Mouse (Mus musculus) retina, postnatal 1 day (tissue): ENCODE data around the gene Rasa4.

Source experiments
- DNase-seq: peaks from one replicate; pipeline ENCODE4 v3.0.0-alpha.2; 2012

Gene Rasa4

DNA sequence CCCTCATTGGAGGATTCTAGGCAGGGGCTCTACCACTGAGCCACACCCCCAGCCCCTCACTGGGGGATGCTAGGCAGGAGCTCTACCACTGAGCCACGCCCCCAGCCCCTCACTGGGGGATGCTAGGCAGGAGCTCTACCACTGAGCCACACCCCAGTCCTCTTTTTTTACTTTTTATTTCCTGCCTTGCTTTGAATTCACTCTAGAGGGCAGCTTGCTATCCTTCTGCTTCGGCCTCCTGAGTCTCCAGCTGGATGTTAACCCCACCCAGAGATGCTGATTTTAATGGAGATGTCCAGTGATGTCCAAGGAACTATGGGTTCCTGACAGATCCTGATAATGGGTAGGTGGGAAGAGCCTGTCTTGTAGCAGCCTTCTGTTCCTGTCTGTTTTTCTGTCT lies 14.3 kb upstream of the Rasa4 start:
- DNase-seq = no peak

DNA sequence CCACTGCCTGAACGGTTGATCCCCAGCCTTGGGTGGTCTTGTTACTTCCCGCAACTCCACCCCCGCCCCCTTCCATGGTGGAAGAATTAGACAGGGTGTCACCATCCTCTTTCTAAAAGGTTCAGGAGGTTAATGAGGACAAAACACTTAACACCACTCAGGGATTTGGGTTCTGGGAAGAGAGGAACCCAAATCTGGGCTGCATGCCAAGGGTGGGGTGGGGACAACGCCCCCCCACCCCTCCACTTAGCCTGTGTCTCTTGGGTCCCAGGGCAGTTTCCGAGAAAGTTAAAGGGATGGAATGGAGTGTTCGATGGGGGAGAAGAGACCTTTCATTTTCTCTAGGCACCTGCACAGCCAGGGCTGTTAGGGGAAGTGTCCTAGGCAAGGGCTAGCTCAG lies 10.7 kb upstream of the Rasa4 start:
- DNase-seq = peak; percentile 72

GRCm38 (mm10) chr5:136073526-136073925 lies 10.2 kb upstream of the Rasa4 start:
- DNase-seq = no peak

GRCm38 (mm10) chr5:136075076-136075475 lies 8.6 kb upstream of the Rasa4 start:
- no peak for DNase-seq

DNA sequence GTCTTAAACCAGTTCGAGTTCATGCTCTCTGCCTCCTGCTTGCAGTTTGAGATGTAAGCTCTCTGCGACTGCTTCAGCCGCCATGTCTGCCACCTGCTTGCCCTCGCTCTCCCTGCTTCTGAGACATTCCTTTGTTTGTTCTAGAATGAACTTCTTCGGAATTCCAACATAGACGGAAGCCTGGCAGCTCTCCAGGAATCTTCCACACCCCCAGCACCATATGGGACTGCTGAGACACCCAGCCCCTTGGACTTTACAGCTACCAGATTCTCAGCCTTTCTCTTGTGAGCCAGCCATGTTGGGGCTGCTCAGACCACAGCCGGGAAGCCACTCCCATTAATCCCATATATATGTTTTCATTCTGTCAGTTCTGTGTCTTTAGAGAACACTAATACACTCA lies 7.4 kb upstream of the Rasa4 start:
- DNase-seq = peak; percentile 29

- DNase-seq = no peak
These were observed 6.6 kb upstream of the Rasa4 start for GRCm38 (mm10) chr5:136077001-136077550.

- no peak for DNase-seq
These were observed 5.6 kb upstream of the Rasa4 start for GRCm38 (mm10) chr5:136078136-136078535.

DNA sequence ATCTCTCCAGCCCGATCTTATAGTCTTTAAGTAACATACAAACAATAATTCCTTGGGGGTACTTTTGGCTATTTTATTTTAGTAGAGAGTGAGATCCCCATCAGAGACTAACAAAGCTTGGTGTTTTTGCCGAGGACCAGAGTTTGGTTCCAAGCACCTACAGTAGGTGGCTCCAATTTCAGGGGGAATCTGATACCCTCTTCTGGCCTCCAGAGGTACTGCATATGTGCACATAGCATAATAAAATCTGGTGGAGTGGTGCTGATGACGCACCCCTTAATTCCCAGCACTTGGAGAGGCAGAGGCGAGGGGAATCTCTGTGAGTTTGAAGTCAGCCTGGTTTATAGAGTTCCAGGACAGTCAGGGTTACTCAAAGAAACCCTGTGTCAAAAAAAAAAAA lies 1.4 kb upstream of the Rasa4 start:
- DNase-seq = no peak

GRCm38 (mm10) chr5:136084144-136084881 lies 597 bp downstream of the Rasa4 start:
- DNase-seq = peak; percentile 48

- peak; percentile 94 for DNase-seq
These were observed 1.4 kb downstream of the Rasa4 start for GRCm38 (mm10) chr5:136084891-136085651.

DNA sequence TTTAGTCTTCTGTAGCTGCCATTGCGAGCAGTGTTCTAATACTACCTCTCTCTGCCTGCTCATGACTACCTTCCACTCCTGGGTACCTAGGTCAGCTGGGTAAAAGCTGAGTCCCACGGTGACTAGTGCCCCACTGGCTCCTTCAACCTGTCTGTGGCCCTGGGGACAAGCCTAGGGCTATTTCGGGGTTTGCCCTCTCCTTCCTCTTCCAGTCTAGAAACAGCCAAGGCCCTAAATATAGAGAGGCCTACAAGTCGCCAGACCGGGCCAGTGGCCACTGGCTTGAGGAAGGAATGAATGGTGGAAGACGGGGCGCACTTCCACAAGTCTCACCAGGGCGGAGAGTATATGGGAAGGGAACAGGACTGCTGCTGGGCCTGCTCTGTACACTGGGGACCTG lies 2.6 kb downstream of the Rasa4 start:
- no peak for DNase-seq

- peak; percentile 43 for DNase-seq
These were observed 5.3 kb downstream of the Rasa4 start for GRCm38 (mm10) chr5:136088821-136089575.

GRCm38 (mm10) chr5:136091927-136092326 lies 8.2 kb downstream of the Rasa4 start:
- no peak for DNase-seq

DNA sequence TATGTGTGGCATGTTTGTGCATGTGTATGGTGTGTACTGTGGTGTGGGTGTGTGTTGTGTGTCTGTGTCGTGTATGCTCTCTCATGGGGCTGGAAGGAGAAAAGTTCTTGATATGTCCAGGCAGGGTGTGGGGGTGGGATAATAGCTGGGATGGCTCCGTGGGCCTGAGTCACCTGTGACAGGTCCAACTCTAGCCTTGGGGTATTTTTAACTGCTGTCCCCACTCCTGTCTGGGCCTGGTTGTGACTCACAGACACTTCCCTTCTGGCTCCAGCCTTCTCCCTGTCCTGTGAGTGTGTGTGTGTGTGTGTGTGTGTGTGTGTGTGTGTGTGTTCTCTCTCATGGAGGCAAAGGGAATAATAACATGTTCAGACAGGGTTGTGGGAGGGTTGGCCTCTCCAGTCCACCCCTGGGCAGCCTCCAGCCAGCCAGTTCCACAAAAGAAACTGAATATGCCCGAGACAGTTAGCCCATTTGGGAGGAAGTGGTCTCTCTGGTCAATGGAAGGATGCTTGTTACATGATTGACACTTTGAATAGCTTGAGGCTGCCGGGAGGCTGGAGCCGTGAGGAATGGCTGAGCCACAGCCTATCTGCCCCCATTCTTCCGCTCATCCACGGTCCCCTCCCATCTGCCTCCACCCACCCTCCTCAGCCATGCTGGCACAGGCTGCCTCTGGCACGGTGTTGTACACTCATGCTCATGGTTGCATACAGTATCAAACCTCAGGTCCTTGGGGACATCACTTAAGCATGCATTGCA lies 10.7 kb downstream of the Rasa4 start:
- no peak for DNase-seq

- DNase-seq = no peak
These were observed 11.4 kb downstream of the Rasa4 start for GRCm38 (mm10) chr5:136095089-136095488.

GRCm38 (mm10) chr5:136098536-136098935 lies 14.8 kb downstream of the Rasa4 start:
- no peak for DNase-seq

DNA sequence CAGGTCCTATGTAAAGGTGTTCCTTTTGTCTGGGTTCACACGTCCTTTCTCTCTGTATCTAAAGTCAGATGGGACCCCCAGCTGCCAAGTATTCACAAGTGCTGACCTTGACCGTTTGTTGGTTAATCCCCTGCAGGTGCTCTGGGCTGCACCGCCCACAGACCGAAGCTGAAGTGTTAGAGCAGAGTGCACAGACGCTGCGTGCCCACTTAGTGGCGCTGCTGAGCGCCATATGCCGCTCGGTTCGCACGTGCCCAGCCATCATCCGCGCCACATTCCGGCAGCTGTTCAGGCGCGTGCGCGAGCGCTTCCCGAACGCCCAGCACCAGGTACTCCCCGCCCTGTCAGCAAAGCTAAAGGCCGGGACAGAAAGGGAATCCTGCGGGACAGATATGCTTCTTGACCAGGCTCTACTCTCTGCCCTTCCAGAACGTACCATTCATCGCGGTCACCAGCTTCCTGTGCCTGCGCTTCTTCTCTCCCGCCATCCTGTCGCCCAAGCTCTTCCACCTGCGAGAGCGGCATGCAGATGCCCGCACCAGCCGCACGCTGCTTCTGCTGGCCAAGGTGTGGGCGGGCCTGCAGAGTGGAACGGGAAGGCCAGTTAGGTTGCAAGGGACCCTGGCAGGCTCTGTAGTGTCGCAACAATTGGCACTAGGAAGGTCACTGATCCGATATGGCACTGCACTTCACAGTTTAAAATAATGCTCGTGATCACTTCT lies 18.5 kb downstream of the Rasa4 start:
- peak; percentile 88 for DNase-seq

DNA sequence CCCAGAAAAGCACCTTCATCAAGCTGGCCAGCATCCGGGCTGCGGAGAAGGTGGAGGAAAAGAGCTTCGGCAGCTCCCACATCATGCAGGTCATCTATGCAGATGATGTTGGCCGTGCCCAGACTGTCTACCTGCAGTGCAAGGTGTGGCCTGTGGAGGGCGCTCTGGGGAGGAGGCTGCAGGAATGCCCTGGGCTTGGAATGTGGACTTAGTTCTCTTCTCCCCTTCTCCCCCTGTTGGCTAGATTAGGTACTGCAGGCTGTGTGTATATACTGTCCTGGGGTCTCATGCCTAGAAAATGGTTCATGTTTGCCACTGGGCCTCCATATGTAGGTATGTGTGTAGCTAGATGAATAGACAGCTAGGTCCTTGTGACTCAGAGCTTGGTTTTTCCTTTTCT lies 20.8 kb downstream of the Rasa4 start:
- DNase-seq = peak; percentile 69

GRCm38 (mm10) chr5:136108486-136108885 lies 24.8 kb downstream of the Rasa4 start:
- no peak for DNase-seq

DNA sequence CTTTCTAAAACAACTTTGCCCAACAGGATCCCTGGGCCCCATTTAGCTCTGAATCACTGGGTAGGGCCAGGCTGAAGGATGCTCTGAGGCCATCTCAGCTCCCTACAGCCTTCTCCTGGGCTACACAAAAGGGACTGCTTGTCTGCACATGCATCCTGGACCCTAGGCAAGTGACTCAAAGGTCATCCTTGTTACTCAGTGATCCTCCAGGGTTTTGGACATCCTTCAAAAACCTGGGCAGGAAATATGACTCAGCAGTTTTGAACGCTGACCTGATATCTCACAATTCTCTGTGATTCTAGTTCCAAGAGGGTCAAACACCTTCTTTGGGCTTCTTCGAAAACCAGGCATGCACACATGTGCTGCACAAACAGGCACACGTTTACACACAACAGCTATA lies 25.3 kb downstream of the Rasa4 start:
- no peak for DNase-seq

GRCm38 (mm10) chr5:136113546-136113945 lies 29.8 kb downstream of the Rasa4 start:
- peak; percentile 37 for DNase-seq
